Mouse (Mus musculus): ENCODE data around the gene Zfp967. TPM values are rescaled to one million over a fixed set of nuclear protein-coding genes. Genes with fewer than 3 reads are reported as not detected.
"Not testable (repeated sequence)": the region's sequence is repeated elsewhere in the genome, so short reads cannot be mapped to it uniquely, and the experiment has no call there.

Zfp967 gene
- total RNA-seq (2021), result not detected in 2 replicates
- long read RNA-seq, partial matches to known transcripts, result 0 of 1 reads
- long read RNA-seq, other reads (novel, unspliced or antisense), result 1 of 1 reads

DNA sequence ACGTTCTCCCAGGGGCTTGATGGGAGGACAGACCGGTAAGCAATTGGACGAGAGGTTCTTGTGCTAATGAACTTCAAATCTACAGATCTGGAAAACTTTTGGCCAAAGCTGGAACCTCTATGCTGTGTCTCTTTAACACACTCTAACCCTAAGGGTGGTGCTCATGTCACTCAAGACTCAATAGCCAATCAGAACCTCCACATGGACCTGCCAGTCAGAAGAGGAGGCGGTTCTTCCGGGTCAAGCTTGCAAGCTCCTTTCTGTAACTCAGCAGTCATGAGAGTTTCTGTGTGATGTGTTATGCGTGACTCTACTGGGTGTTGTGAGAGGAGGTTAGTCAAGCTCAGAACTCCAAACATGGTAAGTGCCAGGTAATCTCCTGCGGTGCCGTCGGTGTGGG lies at the start of gene Zfp967:
Gene Zfp967 (plus strand): TSS at position 301 of the 400 bp plus-strand sequence.
- DNase-seq, result not testable (repeated sequence)

DNA sequence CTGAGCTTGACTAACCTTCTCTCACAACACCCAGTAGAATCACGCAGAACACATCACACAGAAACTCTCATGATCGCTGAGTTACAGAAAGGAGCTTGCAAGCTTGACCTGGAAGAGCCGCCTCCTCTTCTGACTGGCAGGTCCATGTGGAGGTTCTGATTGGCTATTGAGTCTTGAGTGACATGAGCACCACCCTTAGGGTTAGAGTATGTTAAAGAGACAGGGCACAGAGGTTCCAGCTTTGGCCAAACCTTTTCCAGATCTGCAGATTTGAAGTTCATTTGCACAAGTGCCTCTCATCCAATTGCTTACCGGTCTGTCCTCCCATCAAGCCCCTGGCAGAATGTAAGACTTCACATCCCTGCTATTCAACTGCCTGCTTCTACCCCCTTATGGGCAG lies 34.2 kb upstream of the Zfp967 start, which contains the start of gene Gm14434:
Gene Gm14434 (minus strand): TSS at position 101 of the 400 bp plus-strand sequence.
- DNase-seq, result not testable (repeated sequence)

Other genes starting within 250 kb of the Zfp967 start
- not detected in 2 replicates for gene Gm11009, start 201.6 kb upstream of the Zfp967 start, total RNA-seq (2021)
- 10.3 and 21.4 TPM in 2 replicates for gene Gm14435, start 97.5 kb upstream of the Zfp967 start, total RNA-seq (2021)
- not detected in 2 replicates for gene Gm14434, start 34.3 kb upstream of the Zfp967 start, total RNA-seq (2021)
- 6.3 and 10.4 TPM in 2 replicates for gene Gm14308, start 115.3 kb downstream of the Zfp967 start, total RNA-seq (2021)
- gene Zfp973, start 149.5 kb downstream of the Zfp967 start, total RNA-seq (2021), result 10.6 and 17.3 TPM in 2 replicates
- 15.1 and 15.8 TPM in 2 replicates for gene Gm14305, start 187.3 kb downstream of the Zfp967 start, total RNA-seq (2021)

Data from adrenal gland, postnatal 25 days (tissue).